Mouse (Mus musculus): ENCODE measurements around the gene Nek8. TPM values are rescaled to one million over a fixed set of nuclear protein-coding genes. Genes with fewer than 3 reads are reported as not detected.

Nek8 gene
- polyA plus RNA-seq, 1 experiment from 2014 or later, result 13.5 TPM

- Histone ChIP-seq H3K9me3 (no peaks in the 10 kb centered on the region), H3K36me3 (replicated peaks) (peaks cover 13% of the 10 kb centered on the region), H3K27me3 (replicated peaks; ENCODE audit: low read depth, poor library complexity, severe bottlenecking) (no peaks in the 10 kb centered on the region), H3K27ac (replicated peaks) (no peak overlapping the region), H3K4me3 (no peak overlapping the region), H3K4me1 (peaks cover 13% of the 10 kb centered on the region)
- no peak for DNase-seq (ENCODE audit: low spot score)
Observed at GRCm38 (mm10) chr11:78123782-78124181, 52.7 kb downstream of the Nek8 start.

- Histone ChIP-seq H3K4me1 (peaks cover 13% of the 10 kb centered on the region), H3K9me3 (no peaks in the 10 kb centered on the region), H3K27ac (replicated peaks) (no peak overlapping the region), H3K36me3 (replicated peaks) (peaks cover 13% of the 10 kb centered on the region), H3K27me3 (replicated peaks; ENCODE audit: low read depth, poor library complexity, severe bottlenecking) (no peaks in the 10 kb centered on the region), H3K4me3 (no peak overlapping the region)
- no peak for DNase-seq (ENCODE audit: low spot score)
- 97% methylated on average over 4 of the region's 4 CpGs for whole genome bisulfite sequencing
Observed at GRCm38 (mm10) chr11:78122815-78123214, 53.7 kb downstream of the Nek8 start.

- WGBS, result 82% methylated on average over 5 of the region's 5 CpGs
- no peak overlapping the region for H3K27ac ChIP-seq (replicated peaks)
- no peak for DNase-seq (ENCODE audit: low spot score)
Observed at GRCm38 (mm10) chr11:78121176-78121575, 55.3 kb downstream of the Nek8 start.

GRCm38 (mm10) chr11:78119898-78120297 lies 56.6 kb downstream of the Nek8 start:
- Histone ChIP-seq H3K27me3 (replicated peaks; ENCODE audit: low read depth, poor library complexity, severe bottlenecking) (no peaks in the 10 kb centered on the region), H3K4me3 (no peak overlapping the region), H3K4me1 (peaks cover 21% of the 10 kb centered on the region), H3K9me3 (no peaks in the 10 kb centered on the region), H3K27ac (replicated peaks) (no peak overlapping the region), H3K36me3 (replicated peaks) (peaks cover 13% of the 10 kb centered on the region)
- 87% methylated on average over 8 of the region's 8 CpGs for WGBS
- DNase-seq (ENCODE audit: low spot score), result no peak

More at GRCm38 (mm10) chr11:78121176-78121575, 55.3 kb downstream of the Nek8 start:
- H3K27me3 ChIP-seq (replicated peaks; ENCODE audit: low read depth, poor library complexity, severe bottlenecking), result no peaks in the 10 kb centered on the region
- no peaks in the 10 kb centered on the region for H3K9me3 ChIP-seq
- H3K4me3 ChIP-seq, result no peak overlapping the region
- H3K36me3 ChIP-seq (replicated peaks), result peaks cover 13% of the 10 kb centered on the region
- H3K4me1 ChIP-seq, result peaks cover 19% of the 10 kb centered on the region

- no peaks in the 10 kb centered on the region for H3K9me3 ChIP-seq
- no peak overlapping the region for H3K4me3 ChIP-seq
- no peaks in the 10 kb centered on the region for H3K27me3 ChIP-seq (replicated peaks; ENCODE audit: low read depth, poor library complexity, severe bottlenecking)
- peaks cover 13% of the 10 kb centered on the region for H3K36me3 ChIP-seq (replicated peaks)
- H3K27ac ChIP-seq (replicated peaks), result no peak overlapping the region; the same call in 1 of the 2 replicates
- no peak for DNase-seq (ENCODE audit: low spot score)
- H3K4me1 ChIP-seq, result peaks cover 33% of the 10 kb centered on the region
Observed at GRCm38 (mm10) chr11:78118467-78118866, 58.0 kb downstream of the Nek8 start.

GRCm38 (mm10) chr11:78116146-78116410 lies 60.4 kb downstream of the Nek8 start:
- H3K36me3 ChIP-seq (replicated peaks), result peaks cover 8% of the 10 kb centered on the region
- H3K27me3 ChIP-seq (replicated peaks; ENCODE audit: low read depth, poor library complexity, severe bottlenecking), result no peaks in the 10 kb centered on the region
- peaks cover 34% of the 10 kb centered on the region for H3K4me1 ChIP-seq
- no peaks in the 10 kb centered on the region for H3K9me3 ChIP-seq
- WGBS, result 6% methylated on average over 5 of the region's 5 CpGs
- peak overlapping the region; percentile 76 for H3K4me3 ChIP-seq
- no peak for DNase-seq (ENCODE audit: low spot score)
- H3K27ac ChIP-seq (replicated peaks), result peak overlapping the region; percentile 97

Small RNA genes within 50 kb of the gene (microRNA-seq; reads per million reads assigned to microRNA genes)
- gene Mir7653, result not detected

Other genes starting within 250 kb of the Nek8 start
- 2.3 and 2.5 TPM in 2 replicates for gene Sez6, start 245.9 kb downstream of the Nek8 start, polyA plus RNA-seq (2016; fragmentation: Nextera tagmentation; extraction: Ambion mirVana)
- 20.5 and 21.6 TPM in 2 replicates for gene Phf12, start 193.9 kb downstream of the Nek8 start, polyA plus RNA-seq (2016; fragmentation: Nextera tagmentation; extraction: Ambion mirVana)
- 12.8 and 13.2 TPM in 2 replicates for gene Dhrs13, start 144.4 kb downstream of the Nek8 start, polyA plus RNA-seq (2016; fragmentation: Nextera tagmentation; extraction: Ambion mirVana)
- 57.8 and 60.9 TPM in 2 replicates for gene Flot2, start 138.7 kb downstream of the Nek8 start, polyA plus RNA-seq (2016; fragmentation: Nextera tagmentation; extraction: Ambion mirVana)
- 40.9 and 41.5 TPM in 2 replicates for gene Eral1, start 96.3 kb downstream of the Nek8 start, polyA plus RNA-seq (2016; fragmentation: Nextera tagmentation; extraction: Ambion mirVana)
- gene Fam222b, start 82.0 kb downstream of the Nek8 start, polyA plus RNA-seq (2016; fragmentation: Nextera tagmentation; extraction: Ambion mirVana), result 28.2 and 29.9 TPM in 2 replicates
- gene Traf4, start 11.1 kb downstream of the Nek8 start, polyA plus RNA-seq (2016; fragmentation: Nextera tagmentation; extraction: Ambion mirVana), result 151 and 157 TPM in 2 replicates
- gene Tlcd1, start within 50 bp of the Nek8 start, polyA plus RNA-seq (2016; fragmentation: Nextera tagmentation; extraction: Ambion mirVana), result 8.8 and 9.2 TPM in 2 replicates
- gene Rpl23a, start 6.9 kb upstream of the Nek8 start, polyA plus RNA-seq (2016; fragmentation: Nextera tagmentation; extraction: Ambion mirVana), result 1,123 and 1,138 TPM in 2 replicates
- 107 and 123 TPM in 2 replicates for gene Rab34, start 11.8 kb upstream of the Nek8 start, polyA plus RNA-seq (2016; fragmentation: Nextera tagmentation; extraction: Ambion mirVana)
- gene Proca1, start 16.7 kb upstream of the Nek8 start, polyA plus RNA-seq (2016; fragmentation: Nextera tagmentation; extraction: Ambion mirVana), result 1.6 and 2.3 TPM in 2 replicates
- 43.5 and 44.9 TPM in 2 replicates for gene Sdf2, start 69.1 kb upstream of the Nek8 start, polyA plus RNA-seq (2016; fragmentation: Nextera tagmentation; extraction: Ambion mirVana)
- 39.2 TPM in 2 replicates for gene Supt6, start 69.3 kb upstream of the Nek8 start, polyA plus RNA-seq (2016; fragmentation: Nextera tagmentation; extraction: Ambion mirVana)
- 60.4 and 72.1 TPM in 2 replicates for gene 2610507B11Rik, start 85.1 kb upstream of the Nek8 start, polyA plus RNA-seq (2016; fragmentation: Nextera tagmentation; extraction: Ambion mirVana)
- 0.48 and 0.49 TPM in 2 replicates for gene BC030499, start 114.2 kb upstream of the Nek8 start, polyA plus RNA-seq (2016; fragmentation: Nextera tagmentation; extraction: Ambion mirVana)
- 65.7 and 73.1 TPM in 2 replicates for gene Spag5, start 124.9 kb upstream of the Nek8 start, polyA plus RNA-seq (2016; fragmentation: Nextera tagmentation; extraction: Ambion mirVana)
- gene Aldoc, start 146.3 kb upstream of the Nek8 start, polyA plus RNA-seq (2016; fragmentation: Nextera tagmentation; extraction: Ambion mirVana), result 3.0 and 3.2 TPM in 2 replicates
- 73.7 and 74.9 TPM in 2 replicates for gene Pigs, start 151.7 kb upstream of the Nek8 start, polyA plus RNA-seq (2016; fragmentation: Nextera tagmentation; extraction: Ambion mirVana)
- 67.7 and 69.1 TPM in 2 replicates for gene Unc119, start 166.8 kb upstream of the Nek8 start, polyA plus RNA-seq (2016; fragmentation: Nextera tagmentation; extraction: Ambion mirVana)
- 0.21 and 0.26 TPM in 2 replicates for gene Foxn1, start 209.9 kb upstream of the Nek8 start, polyA plus RNA-seq (2016; fragmentation: Nextera tagmentation; extraction: Ambion mirVana)
- not detected in 2 replicates for gene Slc13a2, start 245.5 kb upstream of the Nek8 start, polyA plus RNA-seq (2016; fragmentation: Nextera tagmentation; extraction: Ambion mirVana)

Measured in embryonic facial prominence, embryonic 10.5 days (tissue).